Mouse (Mus musculus) CD4-positive helper T cell, adult 2 months (primary cell): ENCODE data around the gene Cbx7.
"Not testable (repeated sequence)": the region's sequence is repeated elsewhere in the genome, so short reads cannot be mapped to it uniquely, and the experiment has no call there.

Source experiments
- DNase-seq: peaks from one replicate; pipeline ENCODE4 v3.0.0-alpha.2; 2012; ENCODE audit warnings: low read depth, missing footprints, low spot score

The Cbx7 gene

DNA sequence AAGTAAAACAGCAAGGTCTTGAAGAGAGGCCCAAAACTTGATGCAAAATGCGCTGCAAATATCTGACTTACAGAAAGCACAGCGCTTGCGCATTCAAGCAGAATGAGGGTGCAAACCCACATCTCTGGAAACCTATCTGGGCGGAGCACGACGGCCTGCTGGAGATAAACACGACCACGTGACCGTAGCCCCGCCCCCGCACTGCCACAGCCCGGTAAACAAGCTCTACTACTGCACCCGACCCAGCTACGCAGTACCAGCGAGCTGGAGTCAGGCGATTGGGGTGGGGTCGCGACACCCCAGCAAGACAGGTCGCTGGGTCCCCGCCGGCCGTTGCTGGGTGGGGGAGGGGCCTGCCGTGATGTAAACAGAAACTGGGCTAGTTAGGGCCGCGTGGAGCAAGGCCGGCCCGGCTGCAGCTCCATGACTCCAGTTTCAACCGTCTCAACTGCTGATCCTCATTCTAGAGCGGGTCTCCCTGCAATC, 43.2 kb downstream of the Cbx7 start:
- DNase-seq, result peak; percentile 96

- peak; percentile 50 for DNase-seq
Measured at GRCm38 (mm10) chr15:79926856-79927416, 44.0 kb downstream of the Cbx7 start.

DNA sequence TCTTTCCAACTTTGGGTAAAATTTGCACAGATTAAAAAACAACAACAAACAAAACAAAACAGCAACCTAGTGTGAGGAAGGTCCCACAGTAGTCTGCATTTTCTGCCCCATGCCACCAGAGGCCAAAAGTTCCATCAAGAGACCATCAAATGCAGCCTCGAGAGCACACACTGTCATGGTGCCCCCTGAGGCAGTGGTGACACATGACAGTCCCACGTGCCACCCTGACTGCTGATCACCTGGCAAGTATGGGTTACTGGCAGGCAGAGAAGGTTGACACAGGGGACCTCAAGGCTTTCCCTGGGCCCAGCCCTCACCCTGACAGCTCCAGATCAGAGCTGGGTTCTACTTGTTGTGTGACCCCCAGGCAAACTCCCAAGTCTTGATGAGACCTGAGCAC, 51.1 kb downstream of the Cbx7 start:
- no peak for DNase-seq

- DNase-seq, result no peak
Measured at GRCm38 (mm10) chr15:79918485-79918884, 52.4 kb downstream of the Cbx7 start.

DNA sequence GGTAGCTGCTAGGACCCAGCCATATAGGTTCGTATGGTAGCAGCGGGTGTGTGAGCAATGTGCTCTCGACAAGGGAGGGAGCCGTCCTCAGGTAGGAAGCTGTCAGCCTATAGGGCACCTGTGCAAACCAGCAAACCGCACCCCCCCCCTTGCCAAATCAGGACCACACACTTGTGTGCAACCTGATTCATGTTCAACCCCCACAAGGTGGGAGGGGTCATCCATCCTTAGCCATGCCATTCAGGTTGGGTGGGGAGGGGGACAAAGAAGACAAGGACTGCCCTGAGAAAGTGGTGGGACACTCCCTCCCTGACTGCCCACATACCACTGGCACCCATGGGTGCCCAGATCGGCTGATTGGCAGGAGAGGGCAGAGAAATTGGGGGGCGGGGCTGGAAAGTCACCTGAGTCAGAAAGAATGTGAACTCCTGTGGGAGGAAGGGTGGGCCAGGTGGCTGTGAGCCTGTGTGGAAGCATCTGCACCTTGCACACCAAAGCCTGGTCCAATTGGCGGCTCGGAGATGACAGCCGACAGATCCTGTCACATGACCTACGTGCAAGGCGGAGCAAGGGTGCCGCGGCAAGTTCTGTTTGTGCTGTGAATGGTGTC, 53.7 kb downstream of the Cbx7 start:
- no peak for DNase-seq

GRCm38 (mm10) chr15:79916150-79916549, 54.8 kb downstream of the Cbx7 start:
- DNase-seq, result no peak

DNA sequence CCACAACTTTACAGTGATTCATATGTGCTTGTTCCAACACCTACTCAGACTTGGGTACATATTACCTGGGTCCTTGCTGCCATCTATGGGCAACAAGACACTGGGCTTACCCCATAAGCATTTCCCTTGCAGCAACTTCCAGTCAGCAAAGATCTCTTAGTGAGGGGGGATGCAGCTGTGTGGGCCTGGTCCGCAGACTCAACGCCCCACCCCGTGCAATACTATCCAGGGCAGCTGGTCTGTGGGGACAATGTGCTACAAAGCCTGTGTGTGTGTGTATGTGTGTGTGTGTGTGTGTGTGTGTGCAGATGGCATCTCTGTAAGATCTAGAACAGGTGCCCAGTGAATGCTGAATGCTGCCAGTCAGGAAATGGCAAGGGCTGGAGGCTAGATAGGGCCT, 56.6 kb downstream of the Cbx7 start:
- DNase-seq, result peak; percentile 69

GRCm38 (mm10) chr15:79913761-79914346, 57.1 kb downstream of the Cbx7 start:
- DNase-seq, result no peak

DNA sequence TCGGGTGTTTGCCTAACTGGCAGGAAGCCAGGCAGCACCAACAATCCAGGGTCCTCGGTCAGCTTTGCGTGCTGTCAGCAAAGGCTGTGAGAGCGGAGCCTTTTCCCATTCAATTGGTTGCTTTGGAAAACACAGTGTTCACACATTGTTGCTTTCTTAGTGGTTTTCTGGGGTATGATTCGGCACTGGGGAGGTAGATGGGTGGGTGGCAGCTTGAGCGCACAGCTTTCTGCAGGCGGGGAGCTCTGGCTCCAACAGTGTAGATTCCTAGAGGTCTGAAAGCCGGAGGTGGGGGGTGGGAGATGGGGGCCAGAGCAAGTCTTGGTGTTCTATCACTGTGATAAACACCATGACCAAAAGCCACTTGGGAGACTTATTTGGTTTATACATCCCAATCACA, 59.6 kb downstream of the Cbx7 start:
- DNase-seq, result no peak

DNA sequence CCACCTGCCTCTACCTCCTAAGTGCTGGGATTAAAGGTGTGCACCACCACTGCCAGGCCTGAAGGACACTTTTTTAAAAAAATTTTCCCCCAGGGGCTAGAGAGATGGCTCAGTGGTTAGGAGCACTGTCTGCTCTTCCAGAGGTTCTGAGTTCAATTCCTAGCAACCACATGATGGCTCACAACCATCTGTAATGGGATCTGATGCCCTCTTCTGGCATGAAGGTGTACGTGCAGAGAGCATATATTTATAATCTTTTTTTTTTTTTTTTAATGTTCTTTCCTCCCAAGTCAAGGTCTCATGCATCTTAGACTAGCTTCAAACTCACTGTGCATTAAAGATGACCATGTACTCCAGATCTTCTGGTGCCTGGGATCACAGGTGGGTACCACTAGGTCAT, 60.1 kb downstream of the Cbx7 start:
- DNase-seq, result not testable (repeated sequence)

- DNase-seq, result not testable (repeated sequence)
Measured at GRCm38 (mm10) chr15:79909006-79909405, 61.9 kb downstream of the Cbx7 start.

DNA sequence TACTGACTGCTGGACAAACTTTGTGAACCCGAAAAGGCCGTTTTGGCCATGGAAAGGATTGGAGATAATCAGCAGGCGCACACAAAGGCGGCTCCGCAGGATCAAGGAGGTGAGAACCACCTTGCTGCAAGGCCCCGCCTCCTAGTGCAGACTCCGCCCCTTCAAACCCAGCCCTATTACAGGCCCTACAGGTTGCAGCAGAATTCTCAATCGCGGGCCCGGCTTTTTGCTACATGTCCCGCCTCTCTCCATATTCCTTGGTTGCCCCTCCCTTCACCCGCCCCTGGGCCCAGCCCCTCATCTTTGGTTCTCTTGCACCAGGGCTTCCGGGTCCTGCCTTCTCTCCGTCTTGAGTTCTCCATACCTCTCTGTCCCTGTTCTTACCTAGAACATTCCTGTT, 64.1 kb downstream of the Cbx7 start:
- no peak for DNase-seq

DNA sequence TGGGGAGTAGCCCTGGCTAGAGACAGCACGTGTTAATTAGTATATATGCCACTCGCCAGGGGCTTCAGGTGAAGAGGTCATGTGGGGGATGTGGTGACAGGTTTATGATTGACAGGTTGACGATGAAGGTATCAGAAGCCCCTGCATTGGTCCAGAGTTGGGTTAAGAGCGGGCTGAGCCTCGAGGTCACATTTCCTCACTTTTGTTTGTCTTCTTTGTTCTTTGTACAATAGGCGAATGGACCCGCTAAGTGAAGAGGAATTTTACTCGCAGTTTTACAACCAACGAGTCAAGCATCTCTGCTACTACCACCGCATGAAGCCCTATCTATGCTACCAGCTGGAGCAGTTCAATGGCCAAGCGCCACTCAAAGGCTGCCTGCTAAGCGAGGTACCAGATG, 65.7 kb downstream of the Cbx7 start:
- no peak for DNase-seq

DNA sequence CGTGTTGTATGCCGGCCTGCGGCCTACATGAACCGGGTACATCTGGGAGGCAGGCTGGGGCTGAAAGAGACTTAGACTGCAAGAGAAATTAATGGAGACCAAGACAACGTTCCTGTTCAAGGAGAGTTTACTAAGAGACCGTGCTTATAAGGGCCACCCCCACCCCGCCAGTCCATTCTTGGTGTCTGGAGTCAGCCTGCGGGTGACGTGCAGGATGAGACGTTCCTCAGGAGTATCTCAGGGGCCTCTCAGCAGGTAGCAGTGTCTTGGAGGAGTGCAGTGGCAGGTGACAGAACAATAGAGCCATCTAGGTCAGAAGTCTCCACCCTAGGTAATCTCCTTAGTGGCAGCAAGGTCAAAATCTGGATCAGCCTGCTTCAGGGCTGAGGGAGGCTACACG, 66.2 kb downstream of the Cbx7 start:
- DNase-seq, result not testable (repeated sequence)

GRCm38 (mm10) chr15:79903963-79904362, 67.0 kb downstream of the Cbx7 start:
- DNase-seq, result no peak

DNA sequence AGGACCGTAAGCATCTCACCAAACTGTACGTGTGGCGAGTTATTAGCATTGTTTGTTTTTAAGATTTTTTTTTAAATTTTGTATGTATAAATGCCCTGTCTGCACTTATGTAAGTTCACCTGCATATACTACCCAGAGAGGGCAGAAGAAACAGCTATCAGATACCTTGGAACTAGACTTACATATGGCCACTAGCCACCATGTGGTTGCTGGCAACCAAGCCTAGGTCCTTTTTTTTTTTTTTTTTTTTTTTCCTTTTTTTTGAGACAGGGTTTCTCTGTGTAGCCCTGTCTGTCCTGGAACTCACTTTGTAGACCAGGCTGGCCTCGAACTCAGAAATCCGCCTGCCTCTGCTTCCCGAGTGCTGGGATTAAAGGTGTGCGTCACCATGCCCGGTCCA, 67.8 kb downstream of the Cbx7 start:
- not testable (repeated sequence) for DNase-seq

DNA sequence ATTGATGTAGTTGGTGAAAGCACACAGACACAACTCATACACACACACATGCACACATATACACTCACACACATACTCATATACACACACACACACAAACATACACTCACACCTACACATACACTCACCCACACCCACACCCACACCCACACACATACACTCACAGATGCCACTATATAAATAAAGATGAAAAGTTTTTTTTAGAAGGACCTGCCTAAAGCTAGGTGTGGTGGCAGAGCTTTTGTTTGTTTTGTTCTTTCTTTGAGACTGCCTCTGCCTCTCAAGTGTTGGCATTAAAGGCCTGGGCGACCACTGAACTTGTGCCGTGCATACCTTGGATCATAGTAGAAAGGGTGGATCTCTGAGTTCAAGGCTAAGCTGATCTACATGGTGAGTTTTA, 69.5 kb downstream of the Cbx7 start:
- DNase-seq, result peak; percentile 52

- peak; percentile 81 for DNase-seq
Measured at GRCm38 (mm10) chr15:79900751-79901150, 70.2 kb downstream of the Cbx7 start.

DNA sequence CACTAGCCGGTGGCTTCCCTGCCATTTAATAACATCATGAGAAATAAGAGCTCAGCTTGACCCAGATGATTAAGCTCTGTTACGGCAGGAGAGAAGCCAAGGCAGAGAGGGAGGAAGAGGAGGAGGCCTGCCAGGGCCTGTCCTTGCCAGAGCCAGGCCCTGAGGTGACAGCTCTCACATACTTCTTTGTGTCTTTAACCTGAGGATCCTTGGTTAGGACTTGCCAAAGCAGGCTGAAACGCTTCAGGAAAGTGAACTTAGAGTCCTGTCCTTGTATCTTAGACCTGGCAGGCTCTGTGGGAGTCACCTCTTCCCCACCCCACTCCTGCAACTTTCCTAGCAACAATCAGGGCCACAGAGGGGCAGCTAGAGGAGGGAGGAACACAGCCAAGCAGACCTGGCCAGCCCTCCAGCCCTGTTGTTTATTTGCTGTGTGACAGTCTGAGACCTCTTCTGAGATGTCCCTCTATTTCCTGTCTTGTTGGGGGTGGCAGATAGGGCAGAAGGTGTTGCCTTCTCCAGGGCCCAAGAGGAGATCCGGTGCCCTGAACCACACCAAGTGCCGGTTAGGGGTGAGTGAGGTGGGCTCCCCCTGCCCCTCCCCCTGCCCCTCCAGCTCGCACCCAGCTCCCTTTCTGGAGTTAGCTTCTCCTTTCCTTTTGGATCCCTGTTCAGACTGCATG, 71.0 kb downstream of the Cbx7 start:
- peak; percentile 64 for DNase-seq

GRCm38 (mm10) chr15:79898988-79899387, 71.9 kb downstream of the Cbx7 start:
- no peak for DNase-seq

DNA sequence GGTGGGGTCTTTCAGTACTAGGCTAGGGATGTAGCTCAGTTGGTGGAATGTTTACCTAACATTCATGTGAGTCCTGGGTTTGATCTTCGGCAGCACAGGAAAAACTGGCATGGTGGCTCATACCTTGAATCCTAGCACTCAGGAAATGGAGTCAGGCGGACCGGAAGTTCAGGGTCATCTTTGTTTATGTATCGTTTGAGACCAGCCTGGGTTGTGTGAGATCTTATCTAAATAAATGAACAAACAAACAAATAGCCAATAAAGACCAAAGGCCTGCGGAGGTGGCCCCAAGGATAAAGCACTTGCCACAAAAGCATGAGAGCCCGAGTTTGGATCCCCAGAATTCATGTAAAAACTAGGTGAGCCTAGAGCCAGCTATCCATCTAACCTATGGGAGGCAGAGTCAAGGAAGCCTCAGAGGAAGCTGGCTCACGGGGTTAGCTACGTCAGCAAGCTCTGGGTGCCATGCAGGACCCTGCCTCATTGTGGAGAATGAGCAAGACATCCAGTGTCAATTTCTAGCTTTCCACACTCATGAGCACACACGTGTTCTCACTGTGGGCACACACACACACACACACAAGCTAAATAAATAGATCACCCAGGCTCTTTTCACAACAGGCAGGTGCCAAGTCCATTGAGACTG, 74.7 kb downstream of the Cbx7 start:
- peak; percentile 69 for DNase-seq
